Mouse (Mus musculus): ENCODE measurements at regions not wholly inside any gene's neighbourhood (a gene's known extent, or its start where the extent isn't known, plus 50 kb on each side); places are given as distances from the start of the nearest gene placed in this dataset.
A peak's percentile ranks its signal among the peaks of the same experiment; 100 is the strongest.

GRCm38 (mm10) chr6:58752496-58752895 is 78.8 kb upstream of the Herc3 start:
- no peak for DNase-seq (ENCODE audit: low read depth)

GRCm38 (mm10) chr6:58756309-58757015 is 74.8 kb upstream of the Herc3 start:
- DNase-seq (ENCODE audit: low read depth): no peak

GRCm38 (mm10) chr6:58757339-58757738 is 73.9 kb upstream of the Herc3 start:
- no peak for DNase-seq (ENCODE audit: low read depth)

GRCm38 (mm10) chr6:58770654-58771218 is 60.5 kb upstream of the Herc3 start:
- peak; percentile 74 for DNase-seq (ENCODE audit: low read depth)

GRCm38 (mm10) chr6:58772014-58772413 is 59.3 kb upstream of the Herc3 start:
- peak; percentile 36 for DNase-seq (ENCODE audit: low read depth)

Measured in induced T-regulatory cell, adult 2 months (primary cell).